Mouse (Mus musculus) urinary bladder, postnatal 25 days (tissue): ENCODE measurements at regions not wholly inside any gene's neighbourhood (a gene's known extent, or its start where the extent isn't known, plus 50 kb on each side); places are given as distances from the start of the nearest gene placed in this dataset.

ENCODE experiments used
- DNase-seq: peaks from one replicate; pipeline ENCODE4 v3.0.0; 2022; ENCODE audit warnings: low spot score

- no peak for DNase-seq
Observed at GRCm38 (mm10) chr12:77666411-77666810, 428.5 kb downstream of the Fut8 start.

GRCm38 (mm10) chr12:77667151-77667874, 429.4 kb downstream of the Fut8 start:
- no peak for DNase-seq

DNA sequence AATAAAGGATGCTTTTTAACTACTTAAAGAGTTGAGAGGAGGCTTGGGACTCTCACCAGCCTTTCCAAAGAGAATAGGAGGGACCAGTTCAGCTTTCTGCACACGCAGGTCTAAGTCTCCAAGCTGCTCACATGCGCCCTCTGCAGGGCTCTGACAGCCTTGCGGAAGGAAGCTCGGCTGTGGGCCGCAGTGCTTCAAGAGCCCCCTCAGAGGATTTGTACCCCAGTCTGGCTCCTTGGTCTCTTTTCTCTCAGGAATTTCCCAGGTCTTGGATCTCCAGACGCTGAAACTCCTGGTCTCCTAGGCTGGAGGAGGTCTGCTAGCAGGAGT, 429.9 kb downstream of the Fut8 start:
- peak; percentile 68 for DNase-seq

GRCm38 (mm10) chr12:77670531-77670930, 432.6 kb downstream of the Fut8 start:
- DNase-seq = no peak

- DNase-seq = no peak
Observed at GRCm38 (mm10) chr12:77674352-77674751, 436.4 kb downstream of the Fut8 start.

DNA sequence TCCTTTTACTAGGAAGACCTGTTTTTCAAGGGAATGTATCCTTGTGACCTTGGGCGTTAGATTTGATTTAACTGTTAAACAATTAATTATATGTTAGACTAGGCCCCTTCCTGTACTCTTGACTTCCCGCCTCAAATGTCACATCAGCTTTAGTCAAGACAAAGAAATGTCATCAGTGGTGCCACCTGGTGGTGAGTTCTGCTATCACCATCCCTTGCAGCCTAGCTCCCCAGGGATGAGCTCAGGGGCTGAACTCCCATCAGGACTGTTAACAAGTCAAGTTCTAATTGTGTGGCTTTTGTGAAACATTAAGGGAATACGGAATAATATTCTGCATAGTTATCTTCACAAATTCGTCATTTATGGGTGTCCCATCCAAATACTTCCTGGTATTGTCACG, 436.8 kb downstream of the Fut8 start:
- peak; percentile 18 for DNase-seq

DNA sequence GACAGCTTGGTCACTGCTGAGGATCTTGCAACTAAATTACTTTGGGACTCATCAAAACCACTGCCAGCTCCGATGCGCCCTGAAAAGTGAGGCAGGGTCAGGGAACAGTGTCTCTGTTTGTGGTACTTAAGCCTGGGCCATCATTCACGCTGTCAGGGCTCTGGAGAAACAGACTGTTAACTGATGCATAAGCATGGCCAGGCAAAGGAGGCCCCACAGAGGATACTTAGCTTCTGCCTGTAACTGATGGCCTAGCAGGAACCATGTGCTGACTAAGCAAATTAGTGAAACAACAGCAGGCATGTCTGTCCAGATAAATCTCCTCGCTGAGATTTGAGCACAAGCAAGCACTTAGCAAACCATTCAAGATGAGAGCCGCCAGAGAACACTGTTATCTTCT, 440.1 kb downstream of the Fut8 start:
- no peak for DNase-seq

GRCm38 (mm10) chr12:77694101-77694500, 456.2 kb downstream of the Fut8 start:
- DNase-seq = no peak

DNA sequence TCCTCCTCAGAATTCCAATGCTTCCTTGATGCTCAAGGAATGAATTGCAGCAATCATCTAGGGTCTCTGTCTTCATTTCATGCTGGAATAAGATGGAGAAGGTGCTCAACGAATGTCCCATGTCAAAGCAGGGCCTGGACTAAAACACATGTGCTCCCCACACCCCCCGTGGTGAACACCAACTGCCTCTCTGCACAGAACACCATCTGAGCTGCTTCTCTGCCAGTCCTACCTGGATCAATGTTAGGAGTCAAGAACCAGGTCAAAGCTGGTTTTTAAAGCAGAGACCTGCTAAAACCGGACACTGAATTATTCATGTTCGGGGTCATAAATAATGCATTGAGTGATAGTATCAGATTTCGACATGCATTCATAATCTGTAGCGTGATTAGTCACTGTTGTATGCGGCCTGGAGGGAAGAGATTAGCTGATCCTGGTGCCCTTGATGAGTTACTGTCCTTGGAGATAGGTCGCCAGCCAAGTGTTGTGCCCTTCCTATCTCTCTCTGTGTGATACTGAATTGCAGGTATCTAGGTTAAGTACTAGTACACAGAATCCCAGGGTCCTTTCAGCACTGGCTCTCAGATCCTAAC, 458.2 kb downstream of the Fut8 start:
- DNase-seq = no peak

GRCm38 (mm10) chr12:77696662-77697061, 458.7 kb downstream of the Fut8 start:
- no peak for DNase-seq

DNA sequence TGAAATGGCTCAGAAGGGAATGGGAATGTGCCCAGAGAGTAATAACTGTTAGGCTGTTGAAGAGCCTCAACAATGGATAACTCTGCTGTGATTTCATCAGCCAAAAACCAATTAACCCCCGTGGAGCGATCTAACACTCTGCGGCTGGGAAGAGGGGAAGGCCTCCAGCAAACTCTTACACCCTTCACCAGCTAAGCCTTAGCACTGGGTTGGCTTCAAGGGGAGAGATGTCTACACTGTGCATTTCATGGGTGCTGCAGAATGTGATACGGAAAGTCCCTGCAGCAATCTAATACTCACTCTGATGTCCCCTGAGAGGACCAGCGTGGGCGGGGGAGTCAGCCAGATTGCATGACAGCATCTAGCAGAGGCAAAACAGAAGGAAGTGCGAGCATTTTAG, 460.2 kb downstream of the Fut8 start:
- DNase-seq = no peak

DNA sequence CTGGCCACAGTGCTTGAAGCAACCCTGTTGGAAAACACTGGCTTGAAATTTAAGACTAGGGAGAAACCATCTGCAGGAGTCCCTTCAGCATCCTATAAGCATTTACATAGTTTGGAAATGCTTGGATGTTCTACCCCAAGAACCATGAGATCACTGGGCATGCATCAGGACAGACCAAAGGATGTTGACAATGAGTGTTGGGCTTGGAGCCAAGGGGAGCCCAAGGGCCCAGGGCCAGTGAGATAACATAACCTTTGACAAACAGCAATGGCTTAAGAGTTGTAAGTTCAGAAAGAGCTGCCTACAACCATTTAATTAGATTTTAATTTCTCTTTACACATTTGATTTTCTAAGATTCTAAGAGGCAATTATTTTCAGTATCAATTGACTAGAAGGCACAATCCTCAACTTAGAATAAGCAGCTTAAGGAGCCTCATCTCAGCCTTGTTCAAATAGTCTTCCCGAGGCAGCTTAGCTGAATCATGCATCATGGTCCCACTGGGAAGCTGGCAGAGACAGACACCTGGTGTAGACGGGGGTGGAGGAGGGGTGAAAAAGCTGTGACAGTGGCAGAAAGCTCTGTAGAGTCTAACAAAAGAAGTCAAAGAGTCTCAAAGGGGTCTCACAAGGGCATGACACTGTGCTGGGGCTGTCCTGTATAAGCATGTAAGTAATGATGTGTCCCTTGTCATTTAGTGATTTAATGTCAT, 462.1 kb downstream of the Fut8 start:
- DNase-seq = no peak

DNA sequence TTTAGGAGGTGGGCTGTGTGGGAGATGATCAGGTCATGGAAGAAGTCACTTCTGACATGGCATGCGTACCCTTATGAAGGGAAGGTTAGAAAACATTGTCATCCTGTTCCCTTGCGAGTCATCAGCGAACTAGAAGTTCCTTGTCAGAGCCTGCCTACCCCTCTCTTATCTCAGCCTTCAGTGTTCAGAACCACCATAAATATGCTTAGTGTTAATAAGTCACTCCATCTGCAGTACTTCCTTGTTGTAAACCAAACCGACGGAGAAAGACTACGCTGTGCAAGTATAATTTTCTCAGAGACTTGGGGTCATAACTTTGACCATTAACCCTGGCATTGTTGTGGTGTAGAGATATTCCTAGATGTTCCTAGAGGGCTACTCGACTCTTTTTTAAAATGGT, 477.6 kb downstream of the Fut8 start:
- DNase-seq = no peak

DNA sequence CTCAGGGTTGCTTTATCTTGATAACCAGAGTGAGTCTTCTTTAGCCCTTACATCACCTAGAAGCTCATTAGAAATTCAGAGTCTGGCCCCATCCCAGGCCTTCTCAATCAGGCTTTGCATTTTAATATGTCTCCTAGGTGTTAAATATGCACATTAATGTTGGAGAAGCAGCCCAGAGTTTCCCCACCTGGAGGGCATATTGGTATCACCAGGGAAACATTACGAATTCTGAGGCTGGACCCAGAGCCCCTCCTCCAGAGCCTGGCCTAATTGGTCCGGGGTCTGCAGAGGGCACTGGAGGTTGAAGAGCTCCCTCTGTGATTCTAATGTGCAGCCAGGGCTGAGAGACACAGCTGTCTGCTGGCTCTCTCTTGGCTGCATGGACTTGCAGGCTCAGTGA, 478.1 kb downstream of the Fut8 start:
- DNase-seq = no peak

DNA sequence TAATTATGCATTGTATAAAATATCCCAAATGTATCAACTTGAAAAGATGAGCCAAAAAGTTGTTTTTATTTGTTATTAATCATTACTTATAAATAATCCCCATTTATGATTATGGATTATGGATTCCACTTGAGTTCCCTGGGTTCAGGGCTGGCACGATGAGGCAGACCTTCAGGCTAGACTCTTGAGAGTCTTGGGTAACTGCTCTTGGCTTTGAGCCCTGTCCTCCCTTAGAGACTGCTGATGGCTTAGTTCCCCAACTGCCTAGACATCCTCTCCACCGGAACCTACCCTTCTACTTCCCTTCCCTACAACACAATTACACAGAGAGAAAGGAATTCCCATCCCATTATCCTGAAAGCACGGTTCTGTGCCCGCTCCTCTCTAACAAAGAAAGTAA, 466.3 kb upstream of the Gm6657 start:
- no peak for DNase-seq

DNA sequence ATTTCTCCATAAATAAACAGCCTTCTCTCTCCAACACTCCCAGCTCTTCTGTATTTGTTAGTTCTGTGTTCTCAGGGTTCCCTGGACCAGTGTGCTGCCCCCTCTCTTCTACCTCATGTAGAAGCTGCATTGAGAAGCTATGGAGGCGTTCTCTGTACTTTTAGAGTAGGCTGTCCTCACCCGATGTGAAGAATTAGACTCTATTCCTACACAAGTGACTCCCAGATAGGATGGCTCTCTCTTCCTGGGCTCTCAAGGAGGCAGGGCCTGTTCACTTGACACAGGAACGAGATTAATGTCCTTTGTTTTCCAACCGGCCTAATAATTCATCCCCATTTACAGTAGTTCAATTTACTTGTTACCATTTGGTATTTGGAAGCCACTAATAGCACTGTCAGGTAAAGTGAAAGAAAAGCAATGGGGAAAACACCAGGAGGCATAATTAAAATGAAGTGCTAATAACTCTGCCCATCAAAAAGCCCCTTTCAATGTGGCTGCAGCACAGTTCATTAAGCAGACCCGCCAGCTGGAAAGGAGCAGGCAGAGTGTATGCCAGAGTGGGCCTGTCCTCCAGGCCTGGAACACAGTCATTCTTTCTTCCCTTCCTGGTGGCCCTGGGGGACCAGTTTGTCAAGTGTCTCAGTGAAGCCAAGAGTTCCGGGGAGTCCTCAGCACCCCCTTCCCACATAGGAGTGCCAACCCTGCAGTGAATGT, 454.8 kb upstream of the Gm6657 start:
- no peak for DNase-seq

- no peak for DNase-seq
Observed at GRCm38 (mm10) chr12:77742716-77743115, 451.3 kb upstream of the Gm6657 start.

DNA sequence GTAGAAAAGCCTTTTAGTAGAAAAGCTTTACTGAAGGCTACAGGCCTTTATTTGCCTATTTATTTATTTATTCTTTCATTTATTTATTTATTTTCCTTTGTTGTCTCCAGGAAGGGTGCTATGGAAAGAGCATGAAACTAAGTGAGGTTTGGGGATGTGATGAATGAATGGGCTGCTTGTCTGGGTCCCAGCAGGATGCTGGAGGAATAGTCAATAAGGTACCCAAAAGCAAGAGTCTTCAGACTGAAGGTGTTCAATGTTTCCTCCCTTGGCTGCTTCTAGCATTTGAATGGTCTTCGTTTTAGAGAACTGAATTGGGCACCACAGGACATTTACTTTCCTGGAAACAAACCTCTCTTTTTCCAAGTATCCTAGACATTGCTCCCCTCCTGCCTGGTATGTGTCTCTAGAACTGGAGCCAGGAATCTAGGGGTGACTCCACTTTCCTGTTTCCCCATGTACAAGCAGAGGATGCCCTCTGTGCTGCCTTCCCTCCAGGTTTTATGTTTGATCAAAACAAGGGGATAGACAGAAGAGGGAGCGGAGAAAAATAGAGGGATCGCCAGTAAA, 444.5 kb upstream of the Gm6657 start:
- no peak for DNase-seq

DNA sequence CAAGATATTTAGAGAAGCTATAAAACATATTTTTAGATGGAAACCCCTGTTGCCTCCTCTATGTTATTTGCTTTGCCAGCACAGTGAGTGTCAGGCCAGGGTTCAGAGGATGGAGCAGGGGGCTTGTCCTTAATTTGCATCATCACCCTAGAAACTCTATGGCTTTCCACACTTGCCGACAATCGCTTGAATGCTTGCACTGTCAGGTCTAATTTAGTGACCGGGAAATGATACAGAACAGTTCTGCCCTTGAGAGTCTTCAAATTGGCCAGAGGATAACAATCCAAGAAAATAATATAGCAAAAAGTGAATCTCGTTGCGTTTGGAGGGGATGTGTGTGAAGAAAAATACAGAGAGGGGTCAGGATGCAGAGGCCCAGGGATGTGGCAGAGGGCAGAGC, 441.9 kb upstream of the Gm6657 start:
- no peak for DNase-seq

- DNase-seq = no peak
Observed at GRCm38 (mm10) chr12:77756021-77756420, 438.0 kb upstream of the Gm6657 start.

- no peak for DNase-seq
Observed at GRCm38 (mm10) chr12:77760976-77761375, 433.1 kb upstream of the Gm6657 start.

DNA sequence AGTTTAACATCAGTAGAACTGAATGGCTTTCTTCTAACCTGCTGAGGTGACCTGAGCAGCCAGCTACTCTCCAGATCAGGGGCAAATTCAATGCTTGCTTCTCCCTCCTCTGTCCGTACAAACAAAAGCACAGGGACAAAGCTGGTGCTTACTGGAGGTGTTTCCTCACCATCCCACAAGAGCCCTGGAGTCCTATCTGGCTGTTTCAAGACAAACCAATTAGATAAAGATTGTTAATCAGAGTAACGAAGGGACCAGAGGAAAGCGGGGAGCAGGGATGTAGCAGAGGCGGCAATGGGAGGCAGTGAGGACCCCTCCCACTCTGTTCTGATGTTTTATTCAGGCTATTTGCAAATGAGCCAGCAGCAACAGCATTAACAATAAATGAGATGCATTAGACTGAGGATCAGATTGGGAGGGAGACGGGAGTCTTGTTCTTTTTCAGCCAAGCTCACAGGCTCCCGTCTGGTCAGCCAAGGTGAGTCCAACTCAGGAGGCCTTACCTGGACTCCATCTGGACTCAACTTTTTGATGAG, 418.0 kb upstream of the Gm6657 start:
- no peak for DNase-seq
